Mouse (Mus musculus) lung, adult 2 months (tissue): ENCODE results near the gene Srrm4. TPM values are rescaled to one million over a fixed set of nuclear protein-coding genes. Genes with fewer than 3 reads are reported as not detected.
"Not testable (repeated sequence)": the region's sequence is repeated elsewhere in the genome, so short reads cannot be mapped to it uniquely, and the experiment has no call there.

Experiments used
- DNase-seq: peaks from one replicate; pipeline ENCODE4 v3.0.0; 2022
- H3K4me1 ChIP-seq: fragments of 200-500 bp; 2 replicates; pipeline ENCODE4 v1.6.1; 2011; ENCODE audit warnings: low read length; ENCODE audit not compliant: control insufficient read depth, insufficient read depth
- H3K4me3 ChIP-seq: fragments of 200-500 bp; replicated peaks from 2 replicates; pipeline ENCODE3; 2011; ENCODE audit warnings: low read depth, mild to moderate bottlenecking, control low read depth, low read length; ENCODE audit errors: extremely low read depth
- CTCF ChIP-seq: fragments of 200-500 bp; IDR thresholded peaks from 2 replicates; pipeline ENCODE4 v1.5.1; 2011; ENCODE audit warnings: mild to moderate bottlenecking, low read length, control low read depth; ENCODE audit not compliant: insufficient read depth
- POLR2A ChIP-seq: fragments of 200-500 bp; IDR thresholded peaks from 2 replicates; pipeline ENCODE4 v1.6.1; 2011; ENCODE audit warnings: low read depth, mild to moderate bottlenecking, control low read depth, low read length, borderline replicate concordance; ENCODE audit errors: extremely low read depth
- WGBS: fragments of 180-500 bp; shearing (Covaris S2); methylation state at CpG from one replicate; pipeline ENCODE4 v1.1.7; 2018; 5-methylcytosine and 5-hydroxymethylcytosine counted together
- polyA plus RNA-seq: library from polyadenylated mRNA; depleted of rRNA; stranded (reverse); fragments of >200 nt; gene quantifications from 2 replicates; pipeline ENCODE4 v1.2.3, GENCODE M21; 2012

The Srrm4 gene
- polyA plus RNA-seq, 1 experiment = 0.49 TPM

DNA sequence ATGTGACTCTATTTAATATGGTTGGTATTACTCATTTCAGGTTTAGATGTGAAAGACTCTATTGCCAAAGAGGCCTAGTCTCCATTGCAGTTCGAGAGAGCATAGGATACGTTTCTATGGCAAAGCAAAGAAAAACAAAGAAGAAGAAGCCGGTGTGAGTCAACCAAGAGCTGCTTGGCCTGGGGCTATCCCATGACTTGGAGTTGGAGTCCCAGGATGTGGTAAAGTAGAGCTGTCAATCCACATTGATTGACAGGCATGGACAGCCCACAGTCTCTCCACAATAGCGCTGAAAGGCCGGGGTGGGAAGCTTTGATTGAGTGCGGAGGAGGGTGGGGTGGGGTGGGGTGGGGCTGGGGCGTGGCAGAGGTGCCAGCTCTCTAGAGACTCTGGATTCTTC, 158.7 kb downstream of the Srrm4 start:
- WGBS = 67% methylated on average over 7 of the region's 7 CpGs
- TF ChIP-seq POLR2A (no peak), CTCF (no peak)
- Histone ChIP-seq H3K4me3 (no peak overlapping the region), H3K4me1 (no peaks in the 10 kb centered on the region)
- no peak for DNase-seq

DNA sequence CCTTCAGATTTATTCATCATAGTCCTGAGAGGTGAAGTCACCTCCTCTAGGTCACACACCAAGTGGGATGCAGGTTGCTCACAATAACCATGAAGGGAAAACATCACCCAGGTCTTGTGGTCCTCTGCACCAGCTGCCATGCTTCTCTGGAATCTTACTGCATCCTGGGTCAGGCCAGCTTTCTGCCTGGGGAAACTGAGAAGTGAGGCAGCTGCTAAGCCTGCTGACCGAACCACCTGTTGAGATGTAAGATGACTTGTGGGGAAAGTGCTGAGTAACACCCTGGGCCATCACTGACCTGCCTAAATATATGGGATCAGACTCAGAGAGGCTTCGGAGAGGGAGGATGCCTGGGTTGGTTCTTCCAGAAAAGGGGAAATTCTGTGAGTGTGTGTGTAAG, 164.9 kb downstream of the Srrm4 start:
- no peaks in the 10 kb centered on the region for H3K4me1 ChIP-seq
- WGBS = 89% methylated on average over 2 of the region's 2 CpGs
- no peak for DNase-seq
- no peak overlapping the region for H3K4me3 ChIP-seq
- TF ChIP-seq POLR2A (no peak), CTCF (no peak)

DNA sequence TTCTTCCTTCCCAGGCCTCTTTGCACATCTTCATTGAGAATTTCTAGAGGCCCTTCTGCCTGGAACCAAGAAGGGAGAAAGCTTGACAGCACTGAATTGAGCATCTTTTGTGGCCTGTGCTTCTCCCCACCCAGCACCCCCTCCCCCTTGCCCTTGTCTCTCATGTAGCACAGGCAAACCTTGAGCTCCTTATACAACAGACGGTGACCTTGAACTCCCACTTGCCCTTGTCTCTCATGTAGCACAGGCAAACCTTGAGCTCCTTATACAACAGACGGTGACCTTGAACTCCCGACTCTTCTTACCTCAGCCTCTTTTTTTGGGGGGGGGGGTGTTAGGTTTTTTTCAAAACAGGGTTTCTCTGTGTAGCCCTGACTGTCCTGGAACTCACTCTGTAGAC, 165.9 kb downstream of the Srrm4 start:
- WGBS = 91% methylated on average over 3 of the region's 3 CpGs

DNA sequence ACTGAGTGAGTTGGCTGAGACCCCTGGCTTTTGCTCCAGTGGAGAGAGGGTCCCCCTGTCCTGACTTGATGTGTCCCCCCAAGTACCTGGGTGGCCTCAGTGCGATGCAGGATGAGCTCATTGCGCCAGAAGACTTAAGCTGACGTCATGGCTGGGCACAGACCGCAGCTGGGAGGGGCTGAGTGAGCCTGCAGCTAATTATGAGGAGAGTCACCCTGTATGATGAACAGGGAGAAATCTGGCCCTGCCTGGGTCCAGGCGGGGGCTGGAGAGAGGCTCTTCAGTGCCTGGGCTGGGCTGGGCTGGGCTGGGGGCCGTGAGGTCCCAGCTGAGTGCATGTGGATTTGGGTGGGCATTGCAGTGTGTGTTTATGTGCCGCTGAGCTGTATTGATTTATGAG, 166.3 kb downstream of the Srrm4 start:
- WGBS = 62% methylated on average over 7 of the region's 7 CpGs
- DNase-seq = no peak
- TF ChIP-seq CTCF (no peak), POLR2A (no peak)
- Histone ChIP-seq H3K4me3 (no peak overlapping the region), H3K4me1 (peaks cover 3% of the 10 kb centered on the region; the same call in 1 of the 2 replicates)

More for the DNA sequence above, 165.9 kb downstream of the Srrm4 start:
- H3K4me1 ChIP-seq, H3K4me3 ChIP-seq, DNase-seq: not testable (repeated sequence)

DNA sequence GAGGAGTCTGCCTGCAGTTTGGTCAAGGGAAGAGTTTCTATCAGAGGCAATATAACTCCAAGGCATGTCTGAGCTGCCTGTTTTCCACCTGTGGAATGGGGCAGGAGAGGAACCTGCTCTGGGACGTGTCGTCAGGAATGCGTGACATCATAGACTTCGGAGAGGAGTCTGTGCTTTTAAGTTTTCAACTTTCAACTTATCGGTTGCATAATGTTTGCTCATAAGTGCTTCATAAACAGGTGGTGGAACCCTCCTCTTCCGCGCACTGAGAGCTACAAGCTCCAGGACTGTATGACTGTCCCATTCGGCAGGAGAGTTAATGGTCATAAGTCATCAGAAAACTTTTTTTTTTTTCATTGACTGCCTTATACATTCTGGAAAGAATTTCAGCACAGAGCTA, 167.9 kb downstream of the Srrm4 start:
- Histone ChIP-seq H3K4me1 (peaks cover 9% of the 10 kb centered on the region), H3K4me3 (no peak overlapping the region)
- no peak for DNase-seq
- WGBS = 64% methylated on average over 8 of the region's 8 CpGs
- no peak for TF ChIP-seq CTCF
- TF ChIP-seq POLR2A = no peak

DNA sequence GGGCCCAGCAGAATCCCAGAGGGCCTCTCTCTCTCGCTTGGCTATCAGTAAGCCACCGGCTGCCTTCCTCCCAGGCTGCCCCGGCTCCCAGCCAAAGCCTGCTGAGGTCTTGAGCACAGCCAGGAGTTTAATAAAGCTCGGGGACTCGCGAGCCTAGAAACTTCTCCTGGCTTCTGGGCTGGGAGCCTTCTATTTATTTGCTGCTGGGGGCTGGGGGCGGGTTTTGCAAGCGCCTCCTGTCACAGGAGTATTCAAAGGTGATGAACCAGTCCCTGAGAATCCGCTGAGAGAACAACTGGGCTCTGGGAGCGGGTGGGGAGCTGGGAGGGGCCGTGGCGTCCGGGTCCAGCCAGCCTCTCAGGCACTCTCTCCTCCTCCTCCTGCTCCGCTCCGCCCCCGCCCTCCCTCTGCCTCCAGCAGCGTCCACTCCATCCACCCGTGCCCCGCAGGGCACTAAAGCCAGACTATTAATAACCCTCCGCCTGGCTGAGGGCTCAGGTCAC, 168.9 kb downstream of the Srrm4 start, which contains the start of gene Hspb8:
Hspb8 (minus strand) TSS at position 166 of the 503 bp plus-strand sequence.
- H3K4me1 ChIP-seq = peaks cover 9% of the 10 kb centered on the region
- TF ChIP-seq POLR2A = peak; percentile 66; the same call in 1 of the 2 replicates
- TF ChIP-seq CTCF = no peak
- H3K4me3 ChIP-seq = peak within 1 kb of the TSS; percentile 61
- DNase-seq = peak; percentile 79
- WGBS = 2% methylated on average over 20 of the region's 20 CpGs

DNA sequence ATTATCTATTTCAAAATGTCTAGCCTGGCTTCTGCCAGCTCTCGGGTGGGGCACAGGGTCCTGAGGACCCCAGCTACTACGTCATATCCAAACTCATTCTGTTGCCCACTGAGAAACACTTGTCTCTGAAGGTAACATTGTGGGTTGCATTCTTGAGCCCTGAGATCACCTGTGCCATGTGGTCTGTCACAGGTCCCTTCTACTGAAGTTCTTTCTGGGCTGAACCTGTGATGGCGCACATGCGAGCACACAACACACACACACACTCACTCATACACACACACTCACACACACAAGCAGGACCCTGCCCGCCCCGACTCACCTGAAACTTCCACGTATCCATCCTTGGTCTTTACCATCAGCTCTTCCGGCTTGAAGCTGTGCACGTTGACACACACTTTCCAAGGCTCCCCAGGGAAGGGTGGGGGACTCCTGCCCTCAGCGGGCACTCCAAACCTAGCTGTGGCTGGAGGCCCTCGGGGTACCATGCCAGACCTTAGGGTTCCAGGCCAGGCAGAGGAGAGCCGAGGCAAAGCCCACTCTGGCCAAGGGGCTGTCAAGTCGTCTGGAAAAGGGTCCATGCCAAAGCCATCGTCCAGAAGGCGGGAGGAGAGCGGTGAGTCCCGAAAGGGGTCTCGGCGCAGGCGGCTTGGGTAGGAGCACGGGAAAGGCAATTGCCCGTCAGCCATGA, 169.7 kb downstream of the Srrm4 start:
- DNase-seq = peak; percentile 51
- peak overlapping the region; percentile 61 for H3K4me3 ChIP-seq
- 50% methylated on average over 22 of the region's 22 CpGs for WGBS
- TF ChIP-seq POLR2A = peak; percentile 47; the same call in 1 of the 2 replicates
- no peak for TF ChIP-seq CTCF
- peaks cover 9% of the 10 kb centered on the region for H3K4me1 ChIP-seq

DNA sequence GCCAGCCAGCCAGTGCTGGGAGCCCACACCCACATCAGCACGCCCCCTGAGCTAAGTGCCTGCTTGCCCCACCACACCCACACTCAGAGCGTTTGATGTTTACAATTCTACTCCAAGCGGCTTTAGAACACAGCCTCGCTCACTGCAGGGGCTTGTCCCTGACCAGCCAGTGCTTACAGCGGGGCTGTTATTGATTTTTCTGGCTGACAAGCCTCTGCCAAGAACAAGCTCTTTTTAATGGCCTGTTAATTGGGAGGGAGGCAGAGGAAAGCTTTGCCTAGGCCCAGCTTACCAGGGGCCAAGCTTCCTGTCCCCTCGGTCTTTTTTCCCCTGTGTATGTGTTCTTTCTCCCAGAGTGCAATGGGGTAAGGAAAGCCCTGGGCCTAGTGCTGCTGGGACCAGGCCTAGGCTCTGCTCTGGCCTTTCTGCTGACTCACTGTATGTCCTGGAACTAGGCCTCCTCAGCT, 170.8 kb downstream of the Srrm4 start:
- TF ChIP-seq POLR2A = 0 out of 2 replicates have a peak, but pooled peaks have one; percentile 27
- no peak for TF ChIP-seq CTCF
- H3K4me3 ChIP-seq = peak overlapping the region; percentile 43
- H3K4me1 ChIP-seq = peaks cover 9% of the 10 kb centered on the region
- peak; percentile 77 for DNase-seq
- whole genome bisulfite sequencing = 6% methylated on average over 6 of the region's 6 CpGs

DNA sequence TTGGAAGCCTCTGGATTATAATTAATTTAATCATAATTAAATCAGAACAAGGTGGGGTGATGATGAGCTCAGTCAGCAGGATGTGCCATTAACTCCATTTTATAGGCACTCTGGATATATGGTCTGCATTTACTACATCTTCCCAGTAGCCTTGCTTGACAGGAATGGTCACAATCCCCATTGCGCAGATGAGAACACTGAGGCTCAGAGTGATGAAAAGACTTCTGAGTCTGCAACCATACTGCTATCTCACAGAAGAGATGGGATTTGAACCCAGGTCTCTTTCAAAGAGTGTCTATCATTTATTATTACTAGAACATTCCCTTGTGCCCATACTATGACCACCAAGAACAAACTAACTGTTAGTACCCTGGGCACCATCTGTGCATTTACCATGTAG, 171.4 kb downstream of the Srrm4 start:
- no peak for TF ChIP-seq CTCF
- TF ChIP-seq POLR2A = no peak
- no peak for DNase-seq
- H3K4me3 ChIP-seq = peak overlapping the region; percentile 10
- 100% methylated on average over 1 of the region's 1 CpGs for WGBS
- peaks cover 9% of the 10 kb centered on the region for H3K4me1 ChIP-seq

DNA sequence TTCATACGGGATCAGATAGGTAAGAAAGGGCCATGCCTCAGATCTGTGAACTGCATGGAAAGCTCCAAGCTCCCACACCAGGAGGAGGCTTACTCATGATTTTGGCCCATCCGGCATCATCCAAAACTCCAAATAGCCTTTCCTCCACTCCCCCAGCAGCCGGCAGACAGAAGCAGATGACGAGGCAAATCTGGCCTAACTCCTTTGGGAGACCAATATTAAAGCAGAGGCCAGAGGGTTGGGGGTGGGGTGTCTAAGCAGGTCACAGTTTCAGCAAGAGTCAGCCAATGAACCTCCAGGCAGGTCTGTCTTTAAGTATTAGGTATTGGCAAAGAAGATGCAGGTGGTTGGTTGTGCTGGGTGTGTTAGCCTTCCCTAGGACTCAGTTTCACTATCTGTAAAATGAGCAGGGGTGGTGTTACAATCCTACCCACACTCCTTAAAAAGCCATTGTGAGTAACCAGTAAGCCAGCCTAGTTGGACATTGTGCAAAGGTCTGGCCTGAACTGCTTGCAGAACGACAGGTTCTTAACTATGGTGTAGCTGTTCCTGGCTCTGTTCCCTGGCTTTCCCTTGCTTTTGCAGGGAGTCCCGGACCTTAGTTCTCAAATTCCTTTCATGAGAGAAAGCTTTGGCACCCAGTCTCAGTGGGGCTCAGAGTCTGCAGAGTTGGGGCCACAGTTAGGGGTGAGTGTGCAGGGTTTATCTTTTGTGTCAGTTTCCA, 172.1 kb downstream of the Srrm4 start:
- no peak overlapping the region for H3K4me3 ChIP-seq
- TF ChIP-seq CTCF = no peak
- TF ChIP-seq POLR2A = no peak
- no peak for DNase-seq
- WGBS = 56% methylated on average over 6 of the region's 6 CpGs
- peaks cover 9% of the 10 kb centered on the region for H3K4me1 ChIP-seq

DNA sequence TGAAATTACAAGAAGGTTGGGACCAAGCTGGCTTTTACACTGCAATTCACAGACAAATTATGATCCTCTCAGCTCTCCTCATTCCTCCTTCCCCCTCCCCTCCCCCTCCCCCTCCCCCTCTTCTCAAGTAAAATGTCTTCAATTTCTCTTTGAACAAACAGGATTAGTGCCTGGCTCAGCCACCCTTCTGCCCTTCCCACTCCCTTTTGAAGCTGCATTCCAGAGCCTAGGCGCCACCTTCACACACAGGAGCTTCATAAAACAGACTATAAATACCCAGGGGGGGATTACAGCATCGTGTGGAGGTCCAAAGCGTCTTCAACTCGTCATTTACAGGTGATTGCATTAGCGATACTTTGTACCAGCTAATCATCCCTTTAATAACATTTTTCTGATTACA, 175.4 kb downstream of the Srrm4 start:
- WGBS = 44% methylated on average over 5 of the region's 5 CpGs
- no peak for TF ChIP-seq POLR2A
- no peak for TF ChIP-seq CTCF
- no peak overlapping the region for H3K4me3 ChIP-seq
- peaks cover 10% of the 10 kb centered on the region for H3K4me1 ChIP-seq
- DNase-seq = no peak
